Mouse (Mus musculus): ENCODE results near the gene Taf1a.

DNA sequence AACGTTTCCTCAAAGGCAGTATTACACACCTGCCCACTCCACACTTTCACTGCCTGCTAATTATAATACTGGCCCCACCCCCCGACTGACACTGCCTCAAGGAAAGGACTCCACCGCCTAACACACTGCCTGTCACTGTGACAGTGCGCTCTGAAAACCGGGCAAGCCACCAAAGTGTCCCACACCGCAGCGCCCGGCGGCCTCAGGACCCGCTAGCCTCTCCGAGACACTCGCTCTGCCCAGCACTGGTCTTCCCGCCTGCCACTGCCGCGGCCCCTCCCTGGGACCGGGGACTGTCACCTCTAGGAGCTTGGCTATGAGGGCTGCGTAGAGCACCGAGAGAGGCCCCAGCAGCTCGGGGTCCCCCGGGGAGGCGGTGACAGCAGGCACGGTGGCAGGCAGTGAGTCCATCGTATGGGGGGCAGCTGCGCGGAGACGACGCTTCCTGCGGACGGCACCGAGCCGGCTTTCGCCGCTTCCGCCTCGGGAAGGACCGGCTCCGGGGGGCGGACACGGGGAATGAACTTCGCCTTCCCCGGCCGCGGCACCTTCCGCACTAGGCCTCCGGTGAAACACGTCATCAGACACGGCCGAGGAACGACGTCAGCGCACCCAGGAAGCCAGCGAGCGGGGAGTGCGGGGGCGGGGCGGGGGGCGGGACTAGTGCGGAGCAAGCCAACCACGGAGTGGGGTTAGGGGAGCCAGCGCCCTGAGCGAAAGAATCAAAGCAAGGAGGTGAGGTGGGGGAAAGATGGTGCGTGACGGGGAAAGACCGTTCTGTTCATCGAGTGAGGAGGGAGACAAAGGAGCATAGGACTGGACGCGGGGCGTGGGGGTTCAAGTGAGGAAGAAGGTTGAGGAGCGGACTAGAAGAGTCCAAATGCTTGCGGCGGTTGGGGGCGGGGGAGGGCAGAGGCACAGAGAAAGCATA lies 43.6 kb upstream of the Taf1a start:
- peak; percentile 70 for TF ChIP-seq POLR2A (IDR thresholded peaks at IDR 0.05; ENCODE audit: insufficient read length, low read depth)
- TF ChIP-seq E2F4 (IDR thresholded peaks at IDR 0.05; ENCODE audit: insufficient read depth): no peak
- TF ChIP-seq TCF3 (IDR thresholded peaks at IDR 0.05; ENCODE audit: insufficient read length, low read depth): no peak
- TF ChIP-seq MAX (IDR thresholded peaks at IDR 0.05; ENCODE audit: low read depth): no peak
- TF ChIP-seq USF1 (IDR thresholded peaks at IDR 0.05; ENCODE audit: low read depth): no peak
- peak in 1 of 3 experiments; percentile 17 for TF ChIP-seq MYOD1 (IDR thresholded peaks at IDR 0.05; ENCODE audit: control insufficient read depth in 1 of 3, insufficient read length in 2 of 3, low read depth in 2 of 3)
- peak in 1 of 3 experiments; percentile 31 for TF ChIP-seq MYOG (IDR thresholded peaks at IDR 0.05; ENCODE audit: control insufficient read depth in 1 of 3, insufficient read depth in 1 of 3, insufficient read length in 2 of 3, low read depth in 2 of 3)
- peak; percentile 77 for TF ChIP-seq POLR2AphosphoS2 (IDR thresholded peaks at IDR 0.05; ENCODE audit: insufficient read length, low read depth)
- TF ChIP-seq SRF (IDR thresholded peaks at IDR 0.05; ENCODE audit: control insufficient read depth, insufficient read length, low read depth): no peak
- TF ChIP-seq CEBPB (IDR thresholded peaks at IDR 0.05; ENCODE audit: insufficient read depth, poor library complexity, severe bottlenecking): no peak
